Mouse (Mus musculus): ENCODE measurements around the gene Dyrk3. TPM values are rescaled to one million over a fixed set of nuclear protein-coding genes. Genes with fewer than 3 reads are reported as not detected.

Dyrk3 gene
- polyA plus RNA-seq, 1 experiment from 2014 or later, result 5.6 TPM

GRCm38 (mm10) chr1:131181642-131182527 lies 43.7 kb upstream of the Dyrk3 start:
- peak; percentile 90 for DNase-seq (ENCODE audit: low spot score)
- H3K27me3 ChIP-seq (replicated peaks; ENCODE audit: control insufficient read depth, insufficient read depth, low read length), result no peaks in the 10 kb centered on the region
- H3K4me2 ChIP-seq (ENCODE audit: low read length), result no peak overlapping the region
- 0 out of 2 replicates have a peak, but pooled peaks cover 4% of the 10 kb centered on the region for H3K4me1 ChIP-seq (replicated peaks; ENCODE audit: control insufficient read depth, insufficient read depth, low read length)
- no peak overlapping the region for H3K9ac ChIP-seq (ENCODE audit: low read length)
- no peak; the same call in 1 of the 2 replicates for ATAC-seq (replicated peaks; ENCODE audit: low FRiP score, low TSS enrichment, low read depth)
- H3K9me3 ChIP-seq (ENCODE audit: control insufficient read depth, low read length), result no peaks in the 10 kb centered on the region
- peaks cover 30% of the 10 kb centered on the region for H3K36me3 ChIP-seq (ENCODE audit: control insufficient read depth, insufficient read depth, low read length)
- 66% methylated on average over 9 of the region's 9 CpGs for WGBS
- H3K27ac ChIP-seq (ENCODE audit: low read depth), result no peak overlapping the region
- no peak overlapping the region for H3K4me3 ChIP-seq (ENCODE audit: low read depth, low read length)

GRCm38 (mm10) chr1:131180386-131180785 lies 42.2 kb upstream of the Dyrk3 start:
- no peak for DNase-seq (ENCODE audit: low spot score)
- H3K4me2 ChIP-seq (ENCODE audit: low read length), result no peak overlapping the region
- no peaks in the 10 kb centered on the region for H3K9me3 ChIP-seq (ENCODE audit: control insufficient read depth, low read length)
- no peaks in the 10 kb centered on the region for H3K4me1 ChIP-seq (replicated peaks; ENCODE audit: control insufficient read depth, insufficient read depth, low read length)
- no peaks in the 10 kb centered on the region for H3K27me3 ChIP-seq (replicated peaks; ENCODE audit: control insufficient read depth, insufficient read depth, low read length)
- H3K27ac ChIP-seq (ENCODE audit: low read depth), result no peak overlapping the region
- H3K4me3 ChIP-seq (ENCODE audit: low read depth, low read length), result no peak overlapping the region
- H3K9ac ChIP-seq (ENCODE audit: low read length), result no peak overlapping the region
- WGBS, result 92% methylated on average over 7 of the region's 7 CpGs
- ATAC-seq (replicated peaks; ENCODE audit: low FRiP score, low TSS enrichment, low read depth), result no peak
- H3K36me3 ChIP-seq (ENCODE audit: control insufficient read depth, insufficient read depth, low read length), result peaks cover 45% of the 10 kb centered on the region

GRCm38 (mm10) chr1:131178083-131178482 lies 39.9 kb upstream of the Dyrk3 start:
- H3K9me3 ChIP-seq (ENCODE audit: control insufficient read depth, low read length), result no peaks in the 10 kb centered on the region

GRCm38 (mm10) chr1:131177249-131177648 lies 39.1 kb upstream of the Dyrk3 start:
- WGBS, result 77% methylated on average over 4 of the region's 4 CpGs

More at GRCm38 (mm10) chr1:131178083-131178482, 39.9 kb upstream of the Dyrk3 start:
- H3K27me3 ChIP-seq (replicated peaks; ENCODE audit: control insufficient read depth, insufficient read depth, low read length), result no peaks in the 10 kb centered on the region
- H3K36me3 ChIP-seq (ENCODE audit: control insufficient read depth, insufficient read depth, low read length), result peaks cover 65% of the 10 kb centered on the region
- H3K9ac ChIP-seq (ENCODE audit: low read length), result no peak overlapping the region
- H3K27ac ChIP-seq (ENCODE audit: low read depth), result no peak overlapping the region
- WGBS, result 77% methylated on average over 5 of the region's 5 CpGs
- no peak overlapping the region for H3K4me3 ChIP-seq (ENCODE audit: low read depth, low read length)
- no peak overlapping the region for H3K4me2 ChIP-seq (ENCODE audit: low read length)
- ATAC-seq (replicated peaks; ENCODE audit: low FRiP score, low TSS enrichment, low read depth) (no peak), DNase-seq (ENCODE audit: low spot score) (no peak)
- H3K4me1 ChIP-seq (replicated peaks; ENCODE audit: control insufficient read depth, insufficient read depth, low read length), result no peaks in the 10 kb centered on the region

GRCm38 (mm10) chr1:131175819-131176218 lies 37.7 kb upstream of the Dyrk3 start:
- WGBS, result 94% methylated on average over 8 of the region's 8 CpGs
- H3K36me3 ChIP-seq (ENCODE audit: control insufficient read depth, insufficient read depth, low read length), result peaks cover 87% of the 10 kb centered on the region
- no peak for DNase-seq (ENCODE audit: low spot score)
- H3K4me2 ChIP-seq (ENCODE audit: low read length), result no peak overlapping the region
- no peak overlapping the region for H3K9ac ChIP-seq (ENCODE audit: low read length)
- no peaks in the 10 kb centered on the region for H3K27me3 ChIP-seq (replicated peaks; ENCODE audit: control insufficient read depth, insufficient read depth, low read length)
- no peak overlapping the region for H3K4me3 ChIP-seq (ENCODE audit: low read depth, low read length)
- no peak for ATAC-seq (replicated peaks; ENCODE audit: low FRiP score, low TSS enrichment, low read depth)
- no peaks in the 10 kb centered on the region for H3K9me3 ChIP-seq (ENCODE audit: control insufficient read depth, low read length)
- H3K4me1 ChIP-seq (replicated peaks; ENCODE audit: control insufficient read depth, insufficient read depth, low read length), result no peaks in the 10 kb centered on the region
- H3K27ac ChIP-seq (ENCODE audit: low read depth), result no peak overlapping the region

More at GRCm38 (mm10) chr1:131177249-131177648, 39.1 kb upstream of the Dyrk3 start:
- Histone ChIP-seq H3K27me3 (replicated peaks; ENCODE audit: control insufficient read depth, insufficient read depth, low read length) (no peaks in the 10 kb centered on the region), H3K36me3 (ENCODE audit: control insufficient read depth, insufficient read depth, low read length) (peaks cover 73% of the 10 kb centered on the region), H3K9me3 (ENCODE audit: control insufficient read depth, low read length) (no peaks in the 10 kb centered on the region), H3K27ac (ENCODE audit: low read depth) (no peak overlapping the region), H3K4me1 (replicated peaks; ENCODE audit: control insufficient read depth, insufficient read depth, low read length) (no peaks in the 10 kb centered on the region), H3K4me2 (ENCODE audit: low read length) (no peak overlapping the region), H3K9ac (ENCODE audit: low read length) (no peak overlapping the region), H3K4me3 (ENCODE audit: low read depth, low read length) (no peak overlapping the region)
- no peak for ATAC-seq (replicated peaks; ENCODE audit: low FRiP score, low TSS enrichment, low read depth)
- DNase-seq (ENCODE audit: low spot score), result no peak

- no peaks in the 10 kb centered on the region for H3K4me1 ChIP-seq (replicated peaks; ENCODE audit: control insufficient read depth, insufficient read depth, low read length)
- peaks cover 91% of the 10 kb centered on the region for H3K36me3 ChIP-seq (ENCODE audit: control insufficient read depth, insufficient read depth, low read length)
- DNase-seq (ENCODE audit: low spot score) (no peak), ATAC-seq (replicated peaks; ENCODE audit: low FRiP score, low TSS enrichment, low read depth) (no peak)
- H3K27ac ChIP-seq (ENCODE audit: low read depth), result no peak overlapping the region
- H3K9ac ChIP-seq (ENCODE audit: low read length), result no peak overlapping the region
- WGBS, result 89% methylated on average over 1 of the region's 1 CpGs
- H3K4me2 ChIP-seq (ENCODE audit: low read length), result no peak overlapping the region
- H3K27me3 ChIP-seq (replicated peaks; ENCODE audit: control insufficient read depth, insufficient read depth, low read length), result no peaks in the 10 kb centered on the region
- H3K9me3 ChIP-seq (ENCODE audit: control insufficient read depth, low read length), result no peaks in the 10 kb centered on the region
- H3K4me3 ChIP-seq (ENCODE audit: low read depth, low read length), result no peak overlapping the region
Observed at GRCm38 (mm10) chr1:131175189-131175588, 37.0 kb upstream of the Dyrk3 start.

GRCm38 (mm10) chr1:131174299-131174861 lies 36.2 kb upstream of the Dyrk3 start:
- Histone ChIP-seq H3K4me2 (ENCODE audit: low read length) (no peak overlapping the region), H3K27me3 (replicated peaks; ENCODE audit: control insufficient read depth, insufficient read depth, low read length) (no peaks in the 10 kb centered on the region), H3K4me3 (ENCODE audit: low read depth, low read length) (no peak overlapping the region), H3K36me3 (ENCODE audit: control insufficient read depth, insufficient read depth, low read length) (peaks cover 91% of the 10 kb centered on the region), H3K9me3 (ENCODE audit: control insufficient read depth, low read length) (no peaks in the 10 kb centered on the region), H3K9ac (ENCODE audit: low read length) (no peak overlapping the region), H3K27ac (ENCODE audit: low read depth) (no peak overlapping the region), H3K4me1 (replicated peaks; ENCODE audit: control insufficient read depth, insufficient read depth, low read length) (no peaks in the 10 kb centered on the region)
- DNase-seq (ENCODE audit: low spot score), result no peak
- no peak for ATAC-seq (replicated peaks; ENCODE audit: low FRiP score, low TSS enrichment, low read depth)
- 73% methylated on average over 12 of the region's 12 CpGs for WGBS

GRCm38 (mm10) chr1:131173809-131174208 lies 35.7 kb upstream of the Dyrk3 start:
- H3K27ac ChIP-seq (ENCODE audit: low read depth), result no peak overlapping the region
- DNase-seq (ENCODE audit: low spot score) (no peak), ATAC-seq (replicated peaks; ENCODE audit: low FRiP score, low TSS enrichment, low read depth) (no peak)
- no peak overlapping the region for H3K9ac ChIP-seq (ENCODE audit: low read length)
- H3K4me2 ChIP-seq (ENCODE audit: low read length), result no peak overlapping the region
- H3K4me3 ChIP-seq (ENCODE audit: low read depth, low read length), result no peak overlapping the region
- no peaks in the 10 kb centered on the region for H3K4me1 ChIP-seq (replicated peaks; ENCODE audit: control insufficient read depth, insufficient read depth, low read length)
- H3K36me3 ChIP-seq (ENCODE audit: control insufficient read depth, insufficient read depth, low read length), result peaks cover 94% of the 10 kb centered on the region
- WGBS, result 74% methylated on average over 6 of the region's 6 CpGs
- no peaks in the 10 kb centered on the region for H3K9me3 ChIP-seq (ENCODE audit: control insufficient read depth, low read length)
- no peaks in the 10 kb centered on the region for H3K27me3 ChIP-seq (replicated peaks; ENCODE audit: control insufficient read depth, insufficient read depth, low read length)
